In genomic region chr12:24492507-24492906, GRCm38 (mm10) we compare ENCODE assay signal across 6 mouse cellular contexts. TPM values are rescaled to one million over a fixed set of nuclear protein-coding genes. Genes with fewer than 3 reads are reported as not detected.
DNase-seq lines count a peak whose midpoint lies in the region; ATAC-seq and TF ChIP-seq lines count a peak whose summit lies in the region.
"Not testable (repeated sequence)": the region's sequence is repeated elsewhere in the genome, so short reads cannot be mapped to it uniquely, and the experiment has no call there.

No protein-coding gene starts in this region.

- H3K4me3 ChIP-seq in CH12.LX (replicated peaks in 1 of 3; ENCODE audit: low read depth in 2 of 3, low read length in 2 of 3, poor library complexity in 1 of 3): not testable (repeated sequence)

- dilution Hi-C loops in CH12.LX (cut with MboI; ENCODE audit: extremely low pct_ligation_motif_present, extremely low pct_unique_long_range_greater_than_20kb, low sequenced_read_pairs): not testable (repeated sequence)

- peak overlapping the region; percentile 29; the same call in 1 of the 2 replicates for H3K4me2 ChIP-seq in CH12.LX (ENCODE audit: insufficient read depth, low read depth, poor library complexity, severe bottlenecking)

- not testable (repeated sequence) for H3K36me3 ChIP-seq in CH12.LX (replicated peaks in 1 of 2; ENCODE audit: control insufficient read depth in 1 of 2, insufficient read depth in 1 of 2, low read length in 1 of 2)

- peak; percentile 81 for ATAC-seq in common myeloid progenitor, adult 5-6 weeks (replicated peaks; ENCODE audit: low read depth, poor library complexity, severe bottlenecking)
- peak; percentile 75 to 82 for ATAC-seq in hematopoietic stem cell, adult 5-6 weeks (replicated peaks in 1 of 2; ENCODE audit: insufficient read depth in 1 of 2, low FRiP score in 2 of 2, low TSS enrichment in 1 of 2, low read depth in 1 of 2, poor library complexity in 2 of 2, severe bottlenecking in 2 of 2)
- ATAC-seq in megakaryocyte, adult 5-6 weeks (ENCODE audit: poor library complexity, severe bottlenecking): peak; percentile 81
- ATAC-seq in monocyte, adult 5-6 weeks (replicated peaks; ENCODE audit: insufficient number of reproducible peaks, low FRiP score, low TSS enrichment, poor library complexity, severe bottlenecking): peak; percentile 79

- not testable (repeated sequence) for DNase-seq in CH12.LX (ENCODE audit: extremely low read depth)
- DNase-seq in heart, adult 11 months: peak; percentile 35

- TF ChIP-seq CTCF in CH12.LX (conservative IDR thresholded peaks at IDR 0.05 in 1 of 2, IDR thresholded peaks at IDR 0.05 in 1 of 2; ENCODE audit: low read depth in 2 of 2, low read length in 2 of 2): not testable (repeated sequence)

- not testable (repeated sequence) for TF ChIP-seq POLR2A in CH12.LX (IDR thresholded peaks at IDR 0.05; ENCODE audit: low read depth, low read length)

- in situ Hi-C loops in CH12.LX (cut with MboI; ENCODE audit: low pct_ligation_motif_present, low pct_unique_long_range_greater_than_20kb, low sequenced_read_pairs): loop anchor here (25.0 kb wide), 1 partner anchor 470 kb away; the partner anchor contains the start of gene Kidins220

- TF ChIP-seq RAD21 in CH12.LX (IDR thresholded peaks at IDR 0.05; ENCODE audit: low read depth, low read length): not testable (repeated sequence)

- H3K4me1 ChIP-seq in CH12.LX (ENCODE audit: control insufficient read depth in 1 of 2, insufficient read depth in 2 of 2): not testable (repeated sequence)

- H3K9ac ChIP-seq in CH12.LX (ENCODE audit: insufficient read depth, low read depth): peak overlapping the region; percentile 33

- not testable (repeated sequence) for H3K9me3 ChIP-seq in CH12.LX (replicated peaks; ENCODE audit: low read length)

- not testable (repeated sequence) for H3K27ac ChIP-seq in CH12.LX (ENCODE audit: insufficient read depth, low read depth)

- not testable (repeated sequence) for H3K27me3 ChIP-seq in CH12.LX (replicated peaks)

- not testable (repeated sequence) for TF ChIP-seq EP300 in CH12.LX (IDR thresholded peaks at IDR 0.05; ENCODE audit: low read length)

- H3K79me2 ChIP-seq in CH12.LX (replicated peaks; ENCODE audit: control insufficient read depth, extremely low read depth, insufficient read depth, poor library complexity, severe bottlenecking): not testable (repeated sequence)

RNA-seq across cellular contexts. Expression of gene Taf1b, which starts 5.7 kb away (rescaled TPM):
- total RNA-seq in CH12.LX (2012; rRNA removed) (25.9 and 26.6 TPM in 2 replicates), CH12.LX (2014; rRNA removed) (34.5 and 36.6 TPM in 2 replicates)
- 42.2 and 49.6 TPM in 2 replicates for polyA plus RNA-seq in CH12.LX (2012; ENCODE audit: insufficient read length, low read depth)
- total RNA-seq in common myeloid progenitor, adult 5-6 weeks (2017): 43.9 and 45.0 TPM in 2 replicates
- total RNA-seq in hematopoietic stem cell, adult 5-6 weeks (2017): 54.5 and 58.8 TPM in 2 replicates
- 29.2 and 32.6 TPM in 2 replicates for total RNA-seq in megakaryocyte, adult 5-6 weeks (2015)
- 36.5 and 47.2 TPM in 2 replicates for total RNA-seq in megakaryocyte, adult 5-6 weeks (2017)
- 44.6 to 78.9 TPM (median 57.4 TPM) in 3 replicates for total RNA-seq in monocyte, adult 5-6 weeks (2017)
